Mouse (Mus musculus): ENCODE results near the gene Nlgn1.

- TF ChIP-seq GATA1 (IDR thresholded peaks at IDR 0.05; ENCODE audit: low read length): no peak
- TF ChIP-seq TAL1 (IDR thresholded peaks at IDR 0.05; ENCODE audit: low read length): no peak
Observed at GRCm38 (mm10) chr3:25653010-25653409, 679.2 kb downstream of the Nlgn1 start.
